Mouse (Mus musculus): ENCODE results near the gene Dcdc2c. TPM values are rescaled to one million over a fixed set of nuclear protein-coding genes. Genes with fewer than 3 reads are reported as not detected.

Dcdc2c gene
- polyA plus RNA-seq (2015; fragmentation: Nextera tagmentation; extraction: Ambion mirVana) = 0.10 TPM in 1 of 2 replicates, not detected in the other

DNA sequence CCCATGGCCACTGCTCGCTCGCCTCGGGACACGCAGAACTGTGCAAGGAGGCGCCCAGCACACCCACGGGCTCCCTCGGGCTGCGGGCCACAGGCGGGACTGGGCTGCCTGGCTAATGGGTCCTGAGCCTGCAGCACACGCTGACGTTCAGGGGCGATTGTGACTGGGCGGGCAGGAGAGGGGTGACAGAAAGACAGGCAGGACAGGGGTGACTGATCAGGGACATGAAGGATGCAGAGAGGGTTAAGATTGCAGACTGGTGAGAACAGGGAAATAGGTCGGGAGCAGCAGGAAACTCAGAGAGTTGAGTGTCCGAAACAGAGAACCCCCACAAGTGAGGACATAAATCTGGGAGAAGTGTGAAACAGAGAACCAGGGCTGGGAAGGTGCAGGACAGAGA lies at the start of gene Dcdc2c:
Gene Dcdc2c (minus strand): TSS at position 101 of the 400 bp plus-strand sequence.
- H3K9me3 ChIP-seq (replicated peaks) = no peaks in the 10 kb centered on the region
- H3K4me3 ChIP-seq (replicated peaks) = no peak within 1 kb of the TSS
- H3K4me2 ChIP-seq = peak within 1 kb of the TSS; percentile 22; the same call in 1 of the 2 replicates
- no peak within 1 kb of the TSS for H3K9ac ChIP-seq (replicated peaks)
- peak within 1 kb of the TSS; percentile 34; the same call in 1 of the 2 replicates for H3K27ac ChIP-seq (replicated peaks)
- peaks cover 6% of the 10 kb centered on the region; the same call in 1 of the 2 replicates for H3K4me1 ChIP-seq
- WGBS = 74% methylated on average over 15 of the region's 15 CpGs
- ATAC-seq (ENCODE audit: low FRiP score) = no peak
- no peaks in the 10 kb centered on the region for H3K27me3 ChIP-seq (replicated peaks)
- H3K36me3 ChIP-seq = no peaks in the 10 kb centered on the region

DNA sequence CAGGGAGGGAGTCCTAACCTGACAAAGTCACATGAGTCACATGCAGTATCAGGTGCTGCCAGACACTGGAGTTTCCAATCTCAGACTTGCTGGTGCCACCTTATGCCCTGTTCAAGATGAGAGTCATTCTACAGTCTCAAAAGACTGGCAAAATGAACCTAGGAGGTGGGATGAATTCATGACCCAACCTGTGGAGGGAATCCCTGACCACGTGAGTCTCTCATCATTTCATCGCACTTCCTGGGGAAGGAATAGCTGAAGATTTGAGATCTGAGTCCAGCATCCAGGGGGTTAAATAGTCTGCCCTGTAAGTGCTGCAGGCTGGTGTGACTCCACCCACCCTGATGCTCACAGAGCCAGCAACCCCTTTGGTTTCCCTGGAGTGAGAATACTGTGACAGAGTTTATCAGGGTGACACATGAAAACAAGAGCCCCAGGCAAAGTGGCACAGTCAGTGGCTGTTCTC lies 46.4 kb upstream of the Dcdc2c start:
- Histone ChIP-seq H3K4me1 (peaks cover 20% of the 10 kb centered on the region), H3K4me3 (replicated peaks) (no peak overlapping the region), H3K9me3 (replicated peaks) (no peaks in the 10 kb centered on the region), H3K36me3 (no peaks in the 10 kb centered on the region), H3K27me3 (replicated peaks) (no peaks in the 10 kb centered on the region), H3K9ac (replicated peaks) (no peak overlapping the region), H3K4me2 (no peak overlapping the region), H3K27ac (replicated peaks) (no peak overlapping the region)
- ATAC-seq (ENCODE audit: low FRiP score) = no peak
- WGBS = 75% methylated on average over 2 of the region's 2 CpGs

DNA sequence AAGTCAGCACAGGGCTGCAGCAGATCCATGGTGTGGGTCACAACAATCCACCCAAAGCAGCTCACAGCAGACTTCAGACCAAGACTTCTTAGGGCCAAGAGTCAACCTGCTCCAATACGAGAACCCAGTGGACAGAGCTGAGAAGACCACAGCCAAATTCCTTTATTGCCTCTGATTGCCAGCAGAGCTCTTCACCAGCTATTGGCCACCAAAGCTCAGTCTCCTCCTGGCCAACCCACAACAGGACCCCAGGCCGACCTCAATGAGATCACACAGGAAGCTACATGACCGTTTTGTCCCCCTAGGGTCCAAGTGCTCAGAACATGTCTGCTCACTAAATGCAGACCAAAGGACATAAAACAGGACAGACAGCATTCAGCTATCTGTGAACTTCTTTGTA lies 45.9 kb upstream of the Dcdc2c start:
- ATAC-seq (ENCODE audit: low FRiP score) = 0 out of 2 replicates have a peak, but pooled peaks have one; percentile 7
- no peaks in the 10 kb centered on the region for H3K9me3 ChIP-seq (replicated peaks)
- H3K9ac ChIP-seq (replicated peaks) = no peak overlapping the region
- peaks cover 20% of the 10 kb centered on the region for H3K4me1 ChIP-seq
- 60% methylated on average over 3 of the region's 3 CpGs for WGBS
- no peaks in the 10 kb centered on the region for H3K27me3 ChIP-seq (replicated peaks)
- H3K4me2 ChIP-seq = no peak overlapping the region
- H3K27ac ChIP-seq (replicated peaks) = 0 out of 2 replicates have a peak overlapping the region, but pooled peaks have one; percentile 6
- no peak overlapping the region for H3K4me3 ChIP-seq (replicated peaks)
- no peaks in the 10 kb centered on the region for H3K36me3 ChIP-seq

- no peaks in the 10 kb centered on the region for H3K36me3 ChIP-seq
- no peaks in the 10 kb centered on the region for H3K27me3 ChIP-seq (replicated peaks)
- H3K27ac ChIP-seq (replicated peaks) = 0 out of 2 replicates have a peak overlapping the region, but pooled peaks have one; percentile 6
- peak; percentile 23; the same call in 1 of the 2 replicates for ATAC-seq (ENCODE audit: low FRiP score)
- H3K4me1 ChIP-seq = peaks cover 23% of the 10 kb centered on the region
- no peaks in the 10 kb centered on the region for H3K9me3 ChIP-seq (replicated peaks)
- H3K9ac ChIP-seq (replicated peaks) = no peak overlapping the region
- H3K4me2 ChIP-seq = no peak overlapping the region
- no peak overlapping the region for H3K4me3 ChIP-seq (replicated peaks)
- WGBS = 59% methylated on average over 9 of the region's 9 CpGs
These were observed 45.5 kb upstream of the Dcdc2c start for GRCm38 (mm10) chr12:28597699-28598098.

DNA sequence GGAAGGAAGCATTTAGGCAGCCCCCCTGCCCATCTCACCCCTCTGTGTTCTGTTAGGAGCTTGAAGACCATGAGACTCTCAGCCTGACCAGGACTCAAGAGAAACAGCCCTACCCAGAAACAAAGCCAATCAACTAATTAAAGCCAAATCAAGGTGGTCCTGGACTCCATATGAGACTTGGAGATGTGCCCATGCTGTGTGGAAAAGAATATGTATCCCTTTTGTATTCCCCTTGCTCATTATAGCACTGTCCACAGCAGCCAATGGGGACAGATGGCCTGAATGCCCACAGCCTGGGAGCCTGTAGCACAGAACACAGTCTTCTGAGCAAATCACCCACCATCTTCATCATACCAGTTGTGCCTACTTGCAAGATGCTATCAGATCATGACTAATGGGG lies 44.7 kb upstream of the Dcdc2c start:
- no peak for ATAC-seq (ENCODE audit: low FRiP score)
- peaks cover 17% of the 10 kb centered on the region; the same call in 1 of the 2 replicates for H3K4me1 ChIP-seq
- no peaks in the 10 kb centered on the region for H3K36me3 ChIP-seq
- H3K4me3 ChIP-seq (replicated peaks) = no peak overlapping the region
- no peak overlapping the region for H3K27ac ChIP-seq (replicated peaks)
- H3K27me3 ChIP-seq (replicated peaks) = no peaks in the 10 kb centered on the region
- H3K9ac ChIP-seq (replicated peaks) = no peak overlapping the region
- no peak overlapping the region for H3K4me2 ChIP-seq
- no peaks in the 10 kb centered on the region for H3K9me3 ChIP-seq (replicated peaks)

- Histone ChIP-seq H3K4me2 (peak overlapping the region; percentile 61; the same call in 1 of the 2 replicates), H3K27me3 (replicated peaks) (no peaks in the 10 kb centered on the region), H3K36me3 (no peaks in the 10 kb centered on the region), H3K4me3 (replicated peaks) (no peak overlapping the region), H3K27ac (replicated peaks) (peak overlapping the region; percentile 63), H3K9ac (replicated peaks) (no peak overlapping the region), H3K4me1 (peaks cover 35% of the 10 kb centered on the region), H3K9me3 (replicated peaks) (no peaks in the 10 kb centered on the region)
- WGBS = 53% methylated on average over 13 of the region's 13 CpGs
- ATAC-seq (ENCODE audit: low FRiP score) = no peak
These were observed 38.2 kb upstream of the Dcdc2c start for GRCm38 (mm10) chr12:28590428-28590827.

GRCm38 (mm10) chr12:28589090-28589868 lies 37.1 kb upstream of the Dcdc2c start:
- peak; percentile 93 for ATAC-seq (ENCODE audit: low FRiP score)
- Histone ChIP-seq H3K4me2 (peak overlapping the region; percentile 61), H3K9ac (replicated peaks) (peak overlapping the region; percentile 38), H3K27me3 (replicated peaks) (no peaks in the 10 kb centered on the region), H3K36me3 (no peaks in the 10 kb centered on the region), H3K4me3 (replicated peaks) (peak overlapping the region; percentile 38), H3K27ac (replicated peaks) (peak overlapping the region; percentile 63), H3K9me3 (replicated peaks) (no peaks in the 10 kb centered on the region), H3K4me1 (peaks cover 35% of the 10 kb centered on the region)
- WGBS = 9% methylated on average over 24 of the region's 24 CpGs

GRCm38 (mm10) chr12:28587949-28588348 lies 35.8 kb upstream of the Dcdc2c start:
- H3K4me3 ChIP-seq (replicated peaks) = no peak overlapping the region
- no peak overlapping the region for H3K4me2 ChIP-seq
- no peak for ATAC-seq (ENCODE audit: low FRiP score)
- H3K27ac ChIP-seq (replicated peaks) = 0 out of 2 replicates have a peak overlapping the region, but pooled peaks have one; percentile 63
- peaks cover 34% of the 10 kb centered on the region for H3K4me1 ChIP-seq
- 38% methylated on average over 6 of the region's 6 CpGs for WGBS
- H3K27me3 ChIP-seq (replicated peaks) = no peaks in the 10 kb centered on the region
- no peak overlapping the region for H3K9ac ChIP-seq (replicated peaks)
- H3K36me3 ChIP-seq = no peaks in the 10 kb centered on the region
- H3K9me3 ChIP-seq (replicated peaks) = no peaks in the 10 kb centered on the region

- no peak for ATAC-seq (ENCODE audit: low FRiP score)
- 57% methylated on average over 3 of the region's 3 CpGs for WGBS
- H3K36me3 ChIP-seq = no peaks in the 10 kb centered on the region
These were observed 31.8 kb upstream of the Dcdc2c start for GRCm38 (mm10) chr12:28584036-28584435.

GRCm38 (mm10) chr12:28582423-28582822 lies 30.2 kb upstream of the Dcdc2c start, which contains the start of gene Allc:
Gene Allc, minus strand, starts transcription at chr12:28582523.
- no peaks in the 10 kb centered on the region for H3K4me1 ChIP-seq
- no peak for ATAC-seq (ENCODE audit: low FRiP score)
- no peaks in the 10 kb centered on the region for H3K9me3 ChIP-seq (replicated peaks)
- 88% methylated on average over 8 of the region's 8 CpGs for WGBS
- no peak within 1 kb of the TSS for H3K9ac ChIP-seq (replicated peaks)
- H3K4me3 ChIP-seq (replicated peaks) = no peak within 1 kb of the TSS
- H3K4me2 ChIP-seq = no peak within 1 kb of the TSS
- H3K36me3 ChIP-seq = no peaks in the 10 kb centered on the region
- H3K27me3 ChIP-seq (replicated peaks) = no peaks in the 10 kb centered on the region
- no peak within 1 kb of the TSS for H3K27ac ChIP-seq (replicated peaks)

More at GRCm38 (mm10) chr12:28584036-28584435, 31.8 kb upstream of the Dcdc2c start:
- Histone ChIP-seq H3K9me3 (replicated peaks) (no peaks in the 10 kb centered on the region), H3K4me1 (peaks cover 14% of the 10 kb centered on the region), H3K9ac (replicated peaks) (no peak overlapping the region), H3K27ac (replicated peaks) (no peak overlapping the region), H3K27me3 (replicated peaks) (no peaks in the 10 kb centered on the region), H3K4me2 (no peak overlapping the region), H3K4me3 (replicated peaks) (no peak overlapping the region)

DNA sequence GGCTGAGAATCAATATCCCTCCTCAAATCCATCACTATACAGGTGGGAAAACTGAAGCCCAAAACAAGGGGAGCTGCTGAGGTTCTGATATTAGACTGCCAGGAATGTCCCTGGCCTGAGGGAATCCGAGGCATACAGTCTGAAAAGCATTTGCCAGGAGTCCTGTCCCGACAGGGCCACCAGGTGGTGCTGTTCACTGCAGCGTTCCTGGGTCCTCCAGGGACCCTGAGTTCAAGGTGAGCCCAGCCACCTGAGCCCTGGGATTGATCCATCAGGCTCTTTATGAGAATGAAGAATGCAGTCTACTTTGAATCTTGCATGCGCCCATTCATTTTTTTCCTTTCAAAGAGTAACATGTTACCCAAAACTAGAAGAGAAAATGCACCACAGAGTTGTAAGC lies 26.9 kb upstream of the Dcdc2c start:
- WGBS = 42% methylated on average over 4 of the region's 4 CpGs
- Histone ChIP-seq H3K9ac (replicated peaks) (no peak overlapping the region), H3K27ac (replicated peaks) (no peak overlapping the region), H3K27me3 (replicated peaks) (no peaks in the 10 kb centered on the region), H3K4me2 (no peak overlapping the region), H3K4me3 (replicated peaks) (no peak overlapping the region), H3K36me3 (no peaks in the 10 kb centered on the region), H3K9me3 (replicated peaks) (no peaks in the 10 kb centered on the region), H3K4me1 (no peaks in the 10 kb centered on the region)
- ATAC-seq (ENCODE audit: low FRiP score) = no peak

GRCm38 (mm10) chr12:28578147-28578546 lies 25.9 kb upstream of the Dcdc2c start:
- H3K9ac ChIP-seq (replicated peaks) = no peak overlapping the region
- no peaks in the 10 kb centered on the region for H3K27me3 ChIP-seq (replicated peaks)
- H3K9me3 ChIP-seq (replicated peaks) = no peaks in the 10 kb centered on the region
- ATAC-seq (ENCODE audit: low FRiP score) = no peak
- H3K4me3 ChIP-seq (replicated peaks) = no peak overlapping the region
- H3K4me1 ChIP-seq = no peaks in the 10 kb centered on the region
- no peak overlapping the region for H3K4me2 ChIP-seq
- WGBS = 89% methylated on average over 3 of the region's 3 CpGs
- H3K27ac ChIP-seq (replicated peaks) = no peak overlapping the region
- H3K36me3 ChIP-seq = no peaks in the 10 kb centered on the region
